Mouse (Mus musculus) CD4-positive helper T cell, adult 2 months (primary cell): ENCODE data around the gene C1qtnf4.
"Not testable (repeated sequence)": the region's sequence is repeated elsewhere in the genome, so short reads cannot be mapped to it uniquely, and the experiment has no call there.

Experiments
- DNase-seq: peaks from one replicate; pipeline ENCODE4 v3.0.0-alpha.2; 2012; ENCODE audit warnings: low read depth, missing footprints, low spot score

Gene C1qtnf4

GRCm38 (mm10) chr2:90881824-90882223, 3.8 kb upstream of the C1qtnf4 start:
- DNase-seq: no peak

- DNase-seq: no peak
Observed at GRCm38 (mm10) chr2:90886436-90886835, 776 bp downstream of the C1qtnf4 start.

GRCm38 (mm10) chr2:90887627-90888026, 2.0 kb downstream of the C1qtnf4 start:
- DNase-seq: no peak

- peak; percentile 82 for DNase-seq
Observed at GRCm38 (mm10) chr2:90889550-90890548, 4.2 kb downstream of the C1qtnf4 start.

GRCm38 (mm10) chr2:90893673-90894298, 8.1 kb downstream of the C1qtnf4 start:
- DNase-seq: no peak

GRCm38 (mm10) chr2:90894299-90894677, 8.6 kb downstream of the C1qtnf4 start:
- not testable (repeated sequence) for DNase-seq

- DNase-seq: peak; percentile 16
Observed at GRCm38 (mm10) chr2:90903398-90903797, 17.7 kb downstream of the C1qtnf4 start.

GRCm38 (mm10) chr2:90904076-90904855, 18.6 kb downstream of the C1qtnf4 start, which contains the start of the genes Kbtbd4 and Ndufs3:
Gene Kbtbd4 (plus strand): TSS chr2:90904740.
Gene Ndufs3 (minus strand): TSS chr2:90904827.
- DNase-seq: peak; percentile 92

GRCm38 (mm10) chr2:90904856-90905224, 19.2 kb downstream of the C1qtnf4 start:
- no peak for DNase-seq

- no peak for DNase-seq
Observed at GRCm38 (mm10) chr2:90906721-90907120, 21.1 kb downstream of the C1qtnf4 start.

- DNase-seq: no peak
Observed at GRCm38 (mm10) chr2:90910861-90911260, 25.2 kb downstream of the C1qtnf4 start.

GRCm38 (mm10) chr2:90911668-90912067, 26.0 kb downstream of the C1qtnf4 start:
- no peak for DNase-seq

- DNase-seq: no peak
Observed at GRCm38 (mm10) chr2:90913671-90914070, 28.0 kb downstream of the C1qtnf4 start.

- no peak for DNase-seq
Observed at GRCm38 (mm10) chr2:90915516-90915915, 29.9 kb downstream of the C1qtnf4 start.

- no peak for DNase-seq
Observed at GRCm38 (mm10) chr2:90916560-90917232, 31.0 kb downstream of the C1qtnf4 start.

- peak; percentile 75 for DNase-seq
Observed at GRCm38 (mm10) chr2:90917233-90917998, 31.8 kb downstream of the C1qtnf4 start.

GRCm38 (mm10) chr2:90917999-90918698, 32.5 kb downstream of the C1qtnf4 start:
- peak; percentile 67 for DNase-seq

- no peak for DNase-seq
Observed at GRCm38 (mm10) chr2:90921178-90921577, 35.5 kb downstream of the C1qtnf4 start.

GRCm38 (mm10) chr2:90922636-90923035, 37.0 kb downstream of the C1qtnf4 start:
- no peak for DNase-seq

- no peak for DNase-seq
Observed at GRCm38 (mm10) chr2:90928566-90928965, 42.9 kb downstream of the C1qtnf4 start.
